Mouse (Mus musculus) hindbrain, embryonic 16.5 days (tissue): ENCODE data around the gene Xirp1. TPM values are rescaled to one million over a fixed set of nuclear protein-coding genes. Genes with fewer than 3 reads are reported as not detected.
A peak's percentile ranks its signal among the peaks of the same experiment; 100 is the strongest.

Source experiments
- ATAC-seq: fragments of 200-750 bp; cut with Nextera tagmentation; 2 replicates; pipeline ENCODE4 v1.8.0; 2017; ENCODE audit warnings: moderate TSS enrichment, moderate library complexity
- H3K27ac ChIP-seq: fragments of 300-500 bp; sonication (generic); 2 replicates; pipeline ENCODE4 v1.5.1; 2014; ENCODE audit warnings: low read depth, mild to moderate bottlenecking, control low read depth, low read length, moderate library complexity
- H3K27me3 ChIP-seq: fragments of 300-500 bp; sonication (generic); replicated peaks from 2 replicates; pipeline ENCODE4 v1.6.1; 2014; ENCODE audit warnings: low read length; ENCODE audit not compliant: control insufficient read depth, insufficient read depth
- H3K36me3 ChIP-seq: fragments of 300-500 bp; sonication (generic); 2 replicates; pipeline ENCODE4 v1.6.1; 2014; ENCODE audit warnings: mild to moderate bottlenecking, low read length, moderate library complexity, mixed read lengths; ENCODE audit not compliant: control insufficient read depth, insufficient read depth
- H3K4me1 ChIP-seq: fragments of 300-500 bp; sonication (generic); 2 replicates; pipeline ENCODE4 v1.6.1; 2014; ENCODE audit warnings: low read depth, low read length; ENCODE audit not compliant: control insufficient read depth, insufficient read depth
- H3K4me2 ChIP-seq: fragments of 300-500 bp; sonication (generic); 2 replicates; pipeline ENCODE4 v1.6.1; 2014; ENCODE audit warnings: mild to moderate bottlenecking, low read length, control low read depth, moderate library complexity
- H3K4me3 ChIP-seq: fragments of 300-500 bp; sonication (generic); 2 replicates; pipeline ENCODE4 v1.5.1; 2014; ENCODE audit warnings: mild to moderate bottlenecking, low read length, control low read depth, moderate library complexity
- H3K9ac ChIP-seq: fragments of 300-500 bp; sonication (generic); 2 replicates; pipeline ENCODE4 v1.6.1; 2014; ENCODE audit warnings: low read depth, mild to moderate bottlenecking, control low read depth, low read length, moderate library complexity
- H3K9me3 ChIP-seq: fragments of 300-500 bp; sonication (generic); 2 replicates; pipeline ENCODE4 v1.6.1; 2014; ENCODE audit warnings: mild to moderate bottlenecking, low read length, moderate library complexity; ENCODE audit not compliant: control insufficient read depth
- WGBS: fragments of 180-500 bp; shearing (Covaris S2); extraction: QIAGEN DNeasy Blood & Tissue Kit; methylation state at CpG from one replicate; pipeline ENCODE4 v1.1.7; 2014; 5-methylcytosine and 5-hydroxymethylcytosine counted together
- polyA plus RNA-seq: library from polyadenylated mRNA; unstranded; fragments of >200 nt; fragmentation: Nextera tagmentation; extraction: Ambion mirVana; gene quantifications from 2 replicates; pipeline ENCODE4 v1.2.1, GENCODE M21; 2015

Gene Xirp1
- polyA plus RNA-seq, 1 experiment from 2014 or later, result not detected

DNA sequence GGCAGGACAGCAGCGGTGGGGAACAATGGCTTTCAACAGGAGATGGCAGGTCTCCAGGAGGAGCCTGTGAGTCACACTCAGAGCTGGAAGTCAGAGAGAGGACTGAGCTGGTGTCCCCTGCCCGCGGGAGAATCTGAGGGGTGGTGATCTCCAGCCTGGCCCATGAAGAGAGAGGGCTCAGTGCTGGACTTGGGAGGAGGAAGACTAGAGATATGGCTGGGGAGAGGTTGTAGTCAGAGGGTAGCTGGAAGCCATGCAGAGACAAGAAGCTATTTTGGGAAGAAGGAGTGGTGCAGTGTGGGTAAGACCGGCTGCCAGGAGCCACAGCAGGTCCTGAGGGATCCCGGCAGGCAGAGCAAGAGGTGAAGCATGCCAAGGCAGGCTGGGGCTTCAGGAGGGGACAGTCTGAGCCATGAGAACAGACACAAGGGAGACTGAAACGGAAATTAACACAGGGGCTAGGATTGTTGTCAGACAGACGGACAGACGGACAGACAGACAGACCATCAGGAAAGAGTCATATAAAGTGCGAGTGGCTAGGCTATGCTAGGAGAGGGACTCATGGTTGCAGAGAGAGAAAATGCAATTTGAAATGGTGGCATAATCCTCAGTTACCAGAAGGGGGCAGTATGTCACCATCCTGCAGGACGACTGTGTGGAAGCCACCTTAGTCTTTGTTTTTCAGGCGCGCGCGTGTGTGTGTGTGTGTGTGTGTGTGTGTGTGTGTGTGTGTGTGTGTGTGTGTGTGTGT is 4.2 kb upstream of the Xirp1 start:
- no peak overlapping the region for H3K4me3 ChIP-seq
- 26% methylated on average over 14 of the region's 14 CpGs for WGBS
- H3K4me1 ChIP-seq, result no peaks in the 10 kb centered on the region; the same call in 1 of the 2 replicates
- H3K27ac ChIP-seq, result no peak overlapping the region
- H3K9me3 ChIP-seq, result no peaks in the 10 kb centered on the region
- peak; percentile 73 for ATAC-seq
- no peaks in the 10 kb centered on the region for H3K27me3 ChIP-seq
- H3K9ac ChIP-seq, result peak overlapping the region; percentile 17; the same call in 1 of the 2 replicates
- H3K36me3 ChIP-seq, result no peaks in the 10 kb centered on the region
- no peak overlapping the region; the same call in 1 of the 2 replicates for H3K4me2 ChIP-seq

DNA sequence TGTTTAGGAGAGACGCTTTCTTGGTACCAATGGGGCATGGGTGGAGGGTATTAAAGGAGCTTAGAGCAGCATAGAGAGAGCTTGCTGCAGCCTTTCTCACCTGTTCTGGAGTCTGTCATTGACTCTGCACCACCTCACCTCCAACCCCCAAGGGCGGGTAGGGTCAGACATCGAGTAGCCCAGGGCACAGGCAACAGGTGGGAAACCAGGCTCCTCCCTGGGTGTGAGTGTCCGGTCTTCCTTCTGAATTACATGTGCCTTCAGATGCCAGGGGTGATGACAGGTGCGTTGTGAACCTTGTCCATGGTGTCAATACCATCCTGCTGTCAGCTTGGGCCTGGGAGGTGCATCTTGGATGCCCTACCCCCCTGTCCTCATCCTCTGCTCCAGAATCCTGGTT is 1.2 kb upstream of the Xirp1 start:
- no peaks in the 10 kb centered on the region for H3K36me3 ChIP-seq
- no peak for ATAC-seq
- H3K9me3 ChIP-seq, result no peaks in the 10 kb centered on the region
- no peaks in the 10 kb centered on the region; the same call in 1 of the 2 replicates for H3K4me1 ChIP-seq
- H3K27me3 ChIP-seq, result no peaks in the 10 kb centered on the region
- WGBS, result 78% methylated on average over 5 of the region's 5 CpGs
- H3K4me3 ChIP-seq, result no peak overlapping the region
- H3K9ac ChIP-seq, result no peak overlapping the region
- no peak overlapping the region for H3K4me2 ChIP-seq
- H3K27ac ChIP-seq, result no peak overlapping the region

DNA sequence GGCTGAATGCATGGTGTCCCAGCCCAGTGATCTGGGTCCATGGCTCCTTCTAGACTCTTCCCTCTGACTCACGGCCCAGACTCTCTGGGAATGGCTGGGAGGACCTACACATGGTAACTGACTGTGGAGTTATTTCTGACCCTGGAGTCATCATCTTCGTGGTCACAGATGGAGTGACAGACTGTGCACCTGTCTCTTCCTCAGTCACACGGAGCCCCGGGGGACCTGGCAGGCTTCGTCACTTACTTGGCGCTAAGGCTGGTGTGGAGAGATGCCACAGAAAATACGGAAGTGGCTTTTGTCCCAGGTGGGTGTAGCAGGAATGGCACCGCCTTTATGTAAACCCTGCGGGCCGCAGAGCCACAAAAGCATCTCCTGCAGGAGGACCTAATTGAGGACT is 773 bp upstream of the Xirp1 start:
- 68% methylated on average over 10 of the region's 10 CpGs for WGBS
- Histone ChIP-seq H3K9me3 (no peaks in the 10 kb centered on the region), H3K27me3 (no peaks in the 10 kb centered on the region), H3K4me3 (no peak overlapping the region), H3K4me1 (no peaks in the 10 kb centered on the region; the same call in 1 of the 2 replicates), H3K27ac (no peak overlapping the region), H3K36me3 (no peaks in the 10 kb centered on the region), H3K9ac (no peak overlapping the region), H3K4me2 (no peak overlapping the region)
- no peak for ATAC-seq

DNA sequence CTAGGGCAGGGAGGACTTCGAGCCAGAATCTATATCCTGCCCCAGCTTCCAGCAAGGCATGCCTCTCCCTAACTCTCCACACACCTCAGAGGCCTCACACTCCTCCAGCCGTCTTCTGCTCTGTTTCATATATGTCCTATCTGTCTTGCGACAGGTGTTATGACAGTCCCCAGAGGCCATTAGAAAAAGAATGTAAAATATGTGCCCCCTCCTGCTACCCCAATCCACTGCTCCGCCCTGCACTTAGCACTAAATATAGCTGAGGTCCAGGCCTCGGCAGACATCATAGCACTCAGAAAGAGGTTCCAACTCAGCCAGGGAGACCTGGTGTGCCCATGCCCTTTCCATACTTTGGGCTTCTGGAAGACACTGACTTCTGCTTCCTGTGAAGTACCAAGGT is 2.2 kb downstream of the Xirp1 start:
- no peaks in the 10 kb centered on the region for H3K36me3 ChIP-seq
- no peak overlapping the region for H3K9ac ChIP-seq
- H3K4me1 ChIP-seq, result no peaks in the 10 kb centered on the region
- H3K4me2 ChIP-seq, result no peak overlapping the region
- no peaks in the 10 kb centered on the region for H3K9me3 ChIP-seq
- WGBS, result 72% methylated on average over 5 of the region's 5 CpGs
- H3K4me3 ChIP-seq, result no peak overlapping the region
- H3K27ac ChIP-seq, result no peak overlapping the region
- ATAC-seq, result no peak
- H3K27me3 ChIP-seq, result no peaks in the 10 kb centered on the region

DNA sequence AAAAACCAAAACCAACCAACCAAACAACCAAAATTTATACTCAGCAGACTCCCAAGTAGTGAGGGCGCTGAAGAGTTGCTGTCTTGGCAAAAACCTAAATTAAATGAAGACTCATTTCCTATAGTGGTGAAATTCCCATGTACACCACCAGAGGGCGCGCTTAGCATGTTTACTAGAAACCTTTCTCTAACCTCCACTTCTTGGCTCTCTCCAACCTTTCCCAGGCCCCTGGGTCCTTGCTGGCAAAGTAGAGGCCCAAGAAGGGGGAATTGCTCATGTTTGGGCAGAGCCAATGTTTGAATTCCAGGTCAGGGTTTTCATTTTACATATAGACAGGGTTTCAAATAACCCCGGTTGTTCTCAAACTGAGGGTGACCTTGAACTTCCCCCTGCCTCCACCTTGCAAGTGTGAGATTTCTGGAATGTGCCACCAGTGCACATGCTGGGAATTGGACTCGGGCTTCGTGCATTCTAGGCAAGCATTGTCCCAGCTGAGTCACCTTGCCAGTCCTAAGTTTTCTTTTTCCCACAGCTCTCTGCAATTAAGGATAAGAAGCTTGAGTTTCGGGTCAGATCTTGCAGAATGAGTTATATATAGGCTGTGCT is 3.0 kb downstream of the Xirp1 start:
- WGBS, result 42% methylated on average over 7 of the region's 7 CpGs

DNA sequence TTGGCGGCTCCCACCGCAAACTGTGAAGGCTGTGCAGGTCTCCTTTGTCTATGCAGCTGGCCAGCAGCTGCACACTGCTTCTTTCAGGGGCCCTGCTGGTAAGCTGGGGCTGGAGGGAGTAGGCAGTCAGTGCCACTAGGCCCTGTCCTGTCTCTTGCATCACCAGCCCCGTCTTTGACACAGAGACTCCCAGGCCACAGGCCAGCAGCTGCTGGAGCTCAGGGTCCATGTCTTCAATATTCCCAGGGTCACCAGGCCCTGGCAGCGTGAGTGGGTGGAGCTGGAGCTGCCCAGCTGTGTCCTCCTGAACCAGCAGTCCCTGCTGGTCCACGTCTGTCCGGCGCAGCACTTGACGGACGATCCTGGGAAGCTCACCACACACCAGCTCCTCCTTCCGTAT is 6.4 kb downstream of the Xirp1 start:
- no peak for ATAC-seq
- no peak overlapping the region for H3K9ac ChIP-seq
- 55% methylated on average over 9 of the region's 10 CpGs for WGBS

More for the DNA sequence above, 3.0 kb downstream of the Xirp1 start:
- no peak for ATAC-seq
- no peak overlapping the region for H3K27ac ChIP-seq
- H3K27me3 ChIP-seq, result no peaks in the 10 kb centered on the region
- H3K4me1 ChIP-seq, result no peaks in the 10 kb centered on the region
- H3K4me2 ChIP-seq, result no peak overlapping the region
- no peaks in the 10 kb centered on the region for H3K9me3 ChIP-seq
- H3K9ac ChIP-seq, result no peak overlapping the region
- H3K4me3 ChIP-seq, result no peak overlapping the region
- no peaks in the 10 kb centered on the region for H3K36me3 ChIP-seq

DNA sequence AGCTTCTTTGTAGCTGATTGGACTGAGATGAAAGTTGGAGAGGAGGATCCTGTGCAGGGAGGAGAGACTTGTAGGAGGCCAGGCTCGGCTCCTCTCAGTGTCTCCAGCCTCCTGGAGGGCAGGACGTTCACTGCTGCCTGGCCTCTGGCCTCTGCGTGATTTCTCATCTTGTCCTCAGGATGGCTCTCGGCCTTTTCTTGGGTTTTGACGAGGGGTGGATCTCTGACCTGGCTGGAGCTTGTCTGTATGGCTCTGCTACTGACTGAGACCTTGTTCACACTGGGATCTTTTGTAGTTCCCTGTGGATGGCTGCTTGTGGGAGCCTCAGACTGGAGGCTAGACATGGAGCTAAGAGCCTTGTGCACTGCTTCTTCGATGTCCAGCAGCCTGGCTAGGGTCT is 8.6 kb downstream of the Xirp1 start:
- Histone ChIP-seq H3K9me3 (no peaks in the 10 kb centered on the region), H3K27ac (no peak overlapping the region), H3K4me1 (peaks cover 6% of the 10 kb centered on the region), H3K4me2 (no peak overlapping the region), H3K27me3 (no peaks in the 10 kb centered on the region), H3K9ac (no peak overlapping the region; the same call in 1 of the 2 replicates), H3K36me3 (no peaks in the 10 kb centered on the region), H3K4me3 (no peak overlapping the region)
- ATAC-seq, result no peak
- 60% methylated on average over 6 of the region's 6 CpGs for WGBS

More for the DNA sequence above, 6.4 kb downstream of the Xirp1 start:
- H3K27me3 ChIP-seq, result no peaks in the 10 kb centered on the region
- no peaks in the 10 kb centered on the region for H3K9me3 ChIP-seq
- H3K4me1 ChIP-seq, result no peaks in the 10 kb centered on the region
- no peak overlapping the region for H3K4me2 ChIP-seq
- H3K36me3 ChIP-seq, result no peaks in the 10 kb centered on the region
- H3K27ac ChIP-seq, result no peak overlapping the region
- no peak overlapping the region for H3K4me3 ChIP-seq

DNA sequence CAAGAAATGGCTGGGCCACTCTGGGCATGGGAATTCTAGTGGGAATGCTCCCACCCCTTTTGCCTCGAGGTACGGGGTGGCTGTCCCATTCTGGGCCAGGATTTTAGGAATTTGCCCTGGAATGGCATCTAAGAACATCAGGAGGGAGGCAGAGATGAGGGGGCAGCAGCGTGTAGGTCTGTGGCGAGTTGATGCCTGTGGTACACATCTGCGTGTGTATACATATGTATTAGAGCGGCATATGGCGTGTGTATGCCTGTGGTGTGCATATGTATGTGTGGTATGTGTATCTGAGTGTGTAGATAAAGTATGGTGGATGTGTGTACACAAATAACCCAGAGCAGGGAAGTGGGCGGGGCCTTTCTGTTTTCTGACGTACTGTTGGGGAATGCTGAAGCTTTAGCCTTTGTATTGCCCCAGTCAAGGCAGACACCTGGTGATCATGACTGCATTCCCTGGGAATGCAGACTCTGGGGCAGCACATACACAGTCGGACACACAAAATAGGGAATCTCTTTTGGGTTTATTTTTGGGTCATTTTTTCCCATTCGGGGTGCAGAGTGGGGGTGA is 10.1 kb downstream of the Xirp1 start:
- H3K4me3 ChIP-seq, result no peak overlapping the region
- WGBS, result 73% methylated on average over 11 of the region's 11 CpGs
- no peak overlapping the region for H3K27ac ChIP-seq
- no peaks in the 10 kb centered on the region for H3K9me3 ChIP-seq
- H3K27me3 ChIP-seq, result no peaks in the 10 kb centered on the region
- no peak for ATAC-seq
- peaks cover 6% of the 10 kb centered on the region for H3K4me1 ChIP-seq
- no peak overlapping the region for H3K4me2 ChIP-seq
- H3K36me3 ChIP-seq, result no peaks in the 10 kb centered on the region
- H3K9ac ChIP-seq, result no peak overlapping the region

DNA sequence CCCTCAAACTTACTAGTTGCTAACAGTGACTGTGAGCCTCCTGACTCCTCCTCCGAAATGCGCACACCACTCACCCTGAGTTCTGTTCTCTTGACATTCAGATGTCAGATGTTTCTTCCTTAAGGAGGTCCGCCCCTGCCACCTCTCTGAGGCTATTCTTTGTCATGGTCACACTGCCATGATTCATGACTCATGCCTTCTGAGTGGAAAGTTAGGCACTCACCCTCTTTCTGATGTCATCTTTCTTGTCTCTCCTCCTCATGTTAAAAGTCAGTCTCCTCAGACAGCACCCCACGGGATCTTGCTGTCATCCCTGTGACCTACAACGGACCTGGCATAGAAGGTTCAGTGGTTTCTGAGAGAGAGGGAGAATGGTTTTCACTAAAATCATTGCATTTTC is 10.6 kb downstream of the Xirp1 start:
- no peak overlapping the region for H3K4me3 ChIP-seq
- H3K9me3 ChIP-seq, result no peaks in the 10 kb centered on the region
- no peak overlapping the region for H3K9ac ChIP-seq
- H3K4me2 ChIP-seq, result no peak overlapping the region
- ATAC-seq, result no peak
- 93% methylated on average over 5 of the region's 5 CpGs for WGBS
- no peaks in the 10 kb centered on the region for H3K36me3 ChIP-seq
- H3K27ac ChIP-seq, result no peak overlapping the region
- peaks cover 6% of the 10 kb centered on the region for H3K4me1 ChIP-seq
- no peaks in the 10 kb centered on the region for H3K27me3 ChIP-seq
